Mouse (Mus musculus) NIH3T3 (cell line): Measurements from ENCODE around the gene Slamf1.
"Not testable (repeated sequence)": the region's sequence is repeated elsewhere in the genome, so short reads cannot be mapped to it uniquely, and the experiment has no call there.

Source experiments
- DNase-seq: peaks from one replicate; pipeline ENCODE4 v3.0.0-alpha.2; 2012; ENCODE audit warnings: low read depth

Slamf1 gene

DNA sequence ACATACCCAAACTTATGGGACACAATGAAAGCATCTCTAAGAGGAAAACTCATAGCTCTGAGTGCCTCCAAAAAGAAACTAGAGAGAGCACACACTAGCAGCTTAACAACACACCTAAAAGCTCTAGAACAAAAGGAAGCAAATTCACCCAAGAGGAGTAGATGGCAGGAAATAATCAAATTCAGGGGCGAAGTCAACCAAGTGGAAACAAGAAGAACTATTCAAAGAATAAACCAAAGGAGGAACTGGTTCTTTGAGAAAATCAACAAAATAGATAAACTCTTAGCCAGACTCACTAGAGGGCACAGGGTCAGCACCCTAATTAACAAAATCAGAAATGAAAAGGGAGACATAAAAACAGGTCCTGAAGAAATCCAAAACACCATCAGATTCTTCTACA is 44.1 kb downstream of the Slamf1 start:
- DNase-seq: not testable (repeated sequence)

DNA sequence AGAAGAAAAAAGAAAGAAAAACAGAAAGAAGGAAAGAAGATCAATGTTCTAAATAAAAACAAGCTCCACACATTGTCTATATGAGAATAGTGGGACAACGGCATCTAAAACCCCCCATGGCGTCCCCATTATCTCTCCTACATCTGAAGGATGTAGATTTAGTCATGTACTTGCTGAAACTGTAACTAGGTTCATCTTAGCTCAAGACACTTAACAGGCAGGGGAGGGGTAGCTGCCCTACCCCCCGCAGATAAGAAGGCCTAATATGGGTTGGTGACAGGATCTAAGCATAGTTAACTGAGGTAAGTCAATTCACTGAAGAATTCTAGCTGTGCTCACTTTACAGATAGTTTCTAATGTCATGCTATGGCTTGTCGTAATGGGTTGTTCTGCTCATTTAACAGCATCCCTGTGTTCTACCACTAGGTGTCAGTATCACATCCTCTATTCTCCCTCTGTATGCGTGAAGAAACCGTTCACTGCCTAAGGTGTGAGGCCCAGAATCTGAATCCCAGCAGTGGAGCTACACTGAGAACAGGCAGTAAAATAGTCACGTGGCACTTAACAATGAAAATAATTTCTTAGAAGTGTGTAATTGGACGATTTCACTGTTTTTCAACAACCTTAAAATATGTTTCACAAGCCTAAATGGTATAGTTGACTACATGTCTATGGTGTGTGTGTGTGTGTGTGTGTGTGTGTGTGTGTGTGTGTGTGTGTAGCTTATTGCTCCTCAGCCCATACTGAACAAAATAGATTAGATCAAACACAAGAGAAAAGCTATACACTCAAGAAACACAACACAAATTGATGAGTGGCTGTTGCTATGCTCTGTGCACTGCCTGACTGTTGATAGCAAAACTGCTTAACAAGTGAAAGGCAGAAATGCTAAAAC is 48.9 kb downstream of the Slamf1 start:
- DNase-seq: peak; percentile 76

DNA sequence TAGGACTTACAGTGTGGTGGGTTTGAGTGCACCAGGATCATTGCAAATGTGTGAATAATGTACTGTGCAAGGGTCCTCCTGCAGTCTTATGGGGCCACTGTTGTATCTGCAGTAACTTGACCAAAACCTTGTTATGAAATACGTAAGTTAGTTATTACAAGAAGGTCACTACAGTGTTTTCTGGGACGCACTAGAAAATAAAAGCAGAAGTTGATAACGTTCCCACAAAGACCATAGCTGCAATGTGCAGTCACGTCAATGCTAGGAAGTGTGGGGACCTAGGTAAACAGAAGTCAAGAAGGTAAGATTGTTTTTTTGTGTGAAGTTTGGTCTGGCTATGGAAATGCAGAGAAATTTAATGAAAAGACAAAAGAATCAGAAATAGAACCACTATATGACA is 50.1 kb downstream of the Slamf1 start:
- no peak for DNase-seq

DNA sequence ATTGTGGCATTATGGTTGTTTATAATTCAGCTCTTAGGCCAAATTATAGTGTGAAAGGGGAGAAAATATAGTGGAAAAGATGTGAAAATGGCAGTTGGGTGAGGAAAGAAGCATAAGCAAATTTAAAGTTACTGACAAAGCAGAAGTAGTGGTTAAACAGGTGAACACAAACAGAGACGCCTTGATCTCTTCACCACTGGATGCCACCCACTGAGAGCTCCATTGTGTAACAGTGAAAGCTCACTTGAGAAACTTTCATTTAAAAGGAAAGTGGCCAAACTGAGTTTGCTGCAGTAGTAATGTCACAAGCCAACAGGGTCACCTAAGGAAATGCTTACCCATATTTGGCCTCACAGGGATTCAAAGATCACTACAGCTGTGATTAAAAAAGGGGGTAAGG is 54.4 kb downstream of the Slamf1 start:
- DNase-seq: no peak

DNA sequence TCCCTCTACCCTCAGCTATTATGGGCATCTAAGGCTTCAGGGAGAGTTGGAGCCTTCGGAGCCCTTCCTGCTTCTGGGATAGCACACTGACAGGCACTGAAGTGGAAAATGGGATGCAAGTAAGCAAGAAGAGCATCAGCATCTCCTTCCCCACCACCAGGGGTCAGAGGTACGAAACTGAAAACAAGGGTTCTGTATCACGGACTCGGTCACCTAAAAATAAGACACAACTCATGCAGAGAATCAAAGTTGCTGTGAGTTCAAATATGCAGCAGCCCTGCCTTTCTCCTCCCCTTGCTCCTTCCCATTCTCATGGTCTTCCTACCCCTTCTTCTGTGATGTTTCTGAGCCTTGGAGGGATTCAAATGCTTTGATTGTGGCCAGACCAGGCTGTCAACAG is 58.5 kb downstream of the Slamf1 start:
- DNase-seq: no peak

DNA sequence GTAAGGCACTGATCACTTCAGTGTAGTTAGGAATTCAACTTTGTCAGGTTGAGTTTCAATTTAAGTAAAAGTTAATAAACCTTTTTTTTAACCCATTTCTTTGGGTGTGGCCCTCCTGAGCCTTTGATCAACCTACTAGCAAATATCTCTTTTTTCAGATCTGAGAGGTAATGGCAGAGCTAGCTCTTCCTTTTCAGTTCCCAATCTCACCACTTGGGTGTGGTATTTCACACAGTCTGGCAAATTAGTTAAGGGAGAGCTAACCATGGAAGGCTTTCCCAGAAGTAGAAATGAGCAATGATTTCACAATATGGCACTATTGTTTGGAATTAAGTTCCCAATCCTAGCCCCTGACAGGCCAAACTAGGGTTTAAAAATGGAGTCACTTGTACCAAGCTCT is 59.2 kb downstream of the Slamf1 start:
- DNase-seq: peak; percentile 27

DNA sequence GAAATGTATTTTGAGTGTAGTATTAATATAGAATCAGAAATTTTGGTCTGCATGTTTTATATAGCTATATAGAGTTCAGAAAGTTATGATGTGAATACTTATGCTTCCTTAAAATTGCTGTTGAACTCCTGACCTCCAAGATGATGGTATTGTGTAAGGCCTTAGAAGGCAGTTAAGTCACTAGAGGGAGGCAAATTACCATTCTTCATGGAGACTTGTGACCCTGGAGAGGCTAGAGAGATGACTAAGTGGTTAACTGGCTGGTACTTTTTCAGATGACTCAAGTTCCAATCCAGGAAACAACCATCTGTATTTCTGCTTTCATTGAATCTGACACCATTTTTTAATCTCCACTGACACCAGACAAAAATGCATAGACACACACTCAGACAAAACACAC is 60.7 kb downstream of the Slamf1 start:
- DNase-seq: peak; percentile 11

DNA sequence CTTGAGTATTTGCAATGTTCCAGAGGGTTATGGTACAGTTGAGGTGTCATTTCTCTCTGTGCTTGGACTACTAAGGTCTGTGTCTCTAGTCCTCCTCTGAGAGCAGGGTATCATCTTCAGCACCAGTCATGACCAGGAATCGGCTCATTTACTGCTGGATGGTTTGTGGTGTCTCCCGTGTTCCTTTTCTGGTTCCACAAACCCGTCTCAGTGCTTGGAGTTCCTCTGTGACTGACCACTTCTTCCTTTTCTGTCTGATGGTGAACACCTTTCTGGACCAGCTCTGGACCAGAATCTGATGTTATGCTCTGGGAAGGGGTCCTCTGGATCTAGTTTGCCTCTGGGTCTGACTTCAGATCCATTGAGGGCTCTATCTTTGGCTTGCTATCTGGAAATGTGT is 72.6 kb downstream of the Slamf1 start, which contains the start of gene Cd84:
TSS of gene Cd84 (plus strand) at position 210 of the 400 bp plus-strand sequence.
- DNase-seq: no peak

DNA sequence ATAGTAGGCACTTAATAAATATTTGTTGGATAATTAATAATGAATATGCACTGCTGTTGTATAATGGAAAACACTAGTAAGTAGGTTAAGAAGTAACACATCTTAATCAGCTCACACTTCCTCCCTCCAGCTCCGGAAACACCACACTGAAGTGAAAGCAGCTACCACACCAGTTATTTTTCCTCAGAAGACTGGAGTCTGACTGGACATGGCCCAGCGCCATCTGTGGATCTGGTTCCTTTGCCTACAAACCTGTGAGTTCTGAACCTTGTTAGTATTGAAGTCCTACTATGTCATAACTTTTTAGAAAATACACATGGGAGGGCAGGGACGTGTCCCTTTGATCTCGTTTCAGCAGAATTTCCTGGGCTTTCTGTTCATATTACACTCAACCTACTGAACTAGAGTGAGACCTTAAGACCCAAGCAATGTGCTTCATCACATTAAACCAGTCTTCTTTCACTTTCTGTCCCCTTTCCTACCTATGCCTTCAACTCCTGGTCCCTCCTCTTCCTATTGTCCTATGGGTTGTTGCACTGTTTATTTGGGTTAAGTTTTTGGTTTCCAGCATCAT is 73.6 kb downstream of the Slamf1 start:
- DNase-seq: no peak

DNA sequence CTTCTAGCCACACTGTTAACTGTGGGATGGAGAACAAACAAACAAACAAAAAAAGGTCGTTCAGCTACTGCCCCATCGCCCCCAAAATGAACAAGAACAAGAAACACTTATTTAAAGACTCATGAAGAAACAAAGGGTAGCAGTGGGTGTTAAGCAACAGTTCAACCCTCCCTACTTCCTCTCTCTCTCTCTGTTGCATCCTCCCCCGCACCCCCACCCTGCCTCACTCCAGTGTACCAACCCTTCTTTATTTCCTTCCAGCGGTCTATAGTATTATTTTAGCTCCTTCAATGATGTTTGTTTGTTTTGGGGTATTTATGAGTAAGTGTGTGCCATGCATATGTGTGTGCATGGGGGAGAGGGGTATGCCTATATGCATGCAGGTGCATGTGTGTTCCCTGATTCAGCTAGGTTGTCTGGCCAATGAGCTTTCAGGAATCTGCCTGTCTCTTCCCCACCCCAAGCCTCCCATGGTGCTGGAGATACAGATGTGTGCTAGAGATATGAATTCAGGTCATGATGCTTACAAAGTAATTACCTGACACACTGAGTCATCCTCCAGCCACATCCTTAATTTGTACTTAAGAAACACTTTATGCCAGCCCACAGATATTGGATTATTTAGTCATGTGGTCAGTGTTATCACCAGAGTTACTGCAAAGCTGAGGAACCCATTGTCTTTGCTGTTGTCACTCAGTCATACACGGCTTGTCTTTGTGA is 78.3 kb downstream of the Slamf1 start:
- no peak for DNase-seq

DNA sequence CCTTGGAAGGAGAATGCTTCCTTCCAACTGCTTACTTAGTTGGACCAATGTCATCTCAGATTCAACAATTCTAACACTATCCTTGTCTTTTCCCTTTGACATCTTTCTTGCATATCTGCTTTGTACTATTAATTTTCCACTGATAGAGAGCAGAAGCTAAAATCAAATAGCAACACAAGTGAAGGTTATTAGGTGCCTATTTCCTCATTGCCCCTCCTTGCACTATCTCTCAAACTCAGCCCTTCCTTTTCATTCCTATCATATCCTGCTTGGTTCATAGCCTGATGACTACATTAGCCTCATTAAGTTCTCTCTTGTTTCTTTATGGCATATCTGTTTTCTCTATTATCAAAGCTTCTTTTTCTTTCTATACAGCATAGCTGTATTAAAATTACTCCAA is 81.3 kb downstream of the Slamf1 start:
- DNase-seq: no peak

DNA sequence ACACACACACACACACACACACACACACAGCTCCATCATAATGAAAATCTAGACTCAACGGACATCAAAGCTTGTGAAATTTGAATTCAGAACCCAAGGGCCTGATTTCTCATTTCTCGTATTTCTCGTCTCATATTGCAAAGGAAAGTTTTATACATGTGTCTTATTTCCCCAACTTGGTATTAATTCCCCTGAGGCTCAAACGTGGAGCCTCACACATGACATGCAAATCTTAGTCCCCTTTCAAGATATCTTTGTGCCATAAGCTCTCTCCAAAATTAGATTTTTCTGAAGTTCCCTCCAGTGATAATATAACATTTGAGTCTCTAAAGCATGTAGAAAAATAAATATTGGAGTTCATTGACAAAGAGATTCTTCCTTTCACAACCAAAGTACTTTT is 81.8 kb downstream of the Slamf1 start:
- no peak for DNase-seq

DNA sequence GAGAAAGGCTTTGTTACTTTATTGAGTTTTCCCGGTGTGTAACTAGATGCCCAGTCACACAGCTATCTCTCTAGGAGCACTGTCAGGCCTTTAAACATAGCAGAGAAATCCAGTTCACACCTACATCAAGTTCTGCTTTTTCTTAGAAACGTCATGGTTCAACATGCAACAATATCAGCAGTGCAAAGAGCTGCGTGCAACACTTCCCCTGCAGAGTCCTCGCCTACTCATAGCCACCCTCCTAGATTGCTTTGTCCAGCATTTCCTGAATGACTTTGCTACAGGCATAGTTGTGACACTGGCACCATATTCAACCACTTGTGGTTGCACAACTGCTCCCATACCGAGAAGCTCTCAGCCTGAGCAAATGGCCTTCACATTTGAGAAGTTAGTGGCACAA is 82.5 kb downstream of the Slamf1 start:
- DNase-seq: no peak
